ENCODE assay signal across 12 mouse cellular contexts in genomic region chr12:16155791-16156558, GRCm38 (mm10).
A peak's percentile ranks its signal among the peaks of the same experiment; 100 is the strongest.
DNase-seq lines count a peak whose midpoint lies in the region; ATAC-seq lines count a peak whose summit lies in the region.
"Had no signal": no experiment of that assay in that cellular context is flagged by ENCODE, and none has a peak within 500 bp of the region (broad histone marks: within the 10 kb centered on the region; RNA-seq: fewer than 3 reads in every experiment).

No protein-coding gene starts in this region.

- DNase-seq in cerebellum, postnatal 10 days = peak; percentile 57 to 67
- DNase-seq in cerebellum, adult 11 months = no peak
- no peak for DNase-seq in midbrain, embryonic 10.5 days (ENCODE audit: low spot score)
- DNase-seq in midbrain, embryonic 11.5 days (ENCODE audit: low spot score, missing footprints) = no peak
- DNase-seq in hindbrain, embryonic 14.5 days (ENCODE audit: low spot score) = peak; percentile 73
- DNase-seq in embryo, embryonic 10 days (ENCODE audit: low spot score) = no peak
- DNase-seq in adipocyte (ENCODE audit: low spot score) = no peak
- DNase-seq: adrenal gland, postnatal 25 days; heart, adult 18-20 months; lung, postnatal 4 days had no signal

- peak overlapping the region; percentile 20; the same call in 1 of the 2 replicates for H3K27ac ChIP-seq in midbrain, embryonic 10.5 days (replicated peaks)
- no peak overlapping the region for H3K27ac ChIP-seq in midbrain, embryonic 11.5 days (ENCODE audit: low read depth, low read length)
- H3K27ac ChIP-seq in hindbrain, embryonic 14.5 days = peak overlapping the region; percentile 72
- peak overlapping the region; percentile 74 for H3K27ac ChIP-seq in neural tube, embryonic 15.5 days (replicated peaks)
- H3K27ac ChIP-seq: liver, embryonic 14.5 days had no signal

- H3K4me2 ChIP-seq in midbrain, embryonic 11.5 days = no peak overlapping the region
- no peak overlapping the region for H3K4me2 ChIP-seq in hindbrain, embryonic 14.5 days (replicated peaks)
- H3K4me2 ChIP-seq in neural tube, embryonic 15.5 days = no peak overlapping the region

- H3K4me1 ChIP-seq in midbrain, embryonic 10.5 days = peaks cover 8% of the 10 kb centered on the region; the same call in 1 of the 2 replicates
- H3K4me1 ChIP-seq in midbrain, embryonic 11.5 days (ENCODE audit: control insufficient read depth, insufficient read depth, low read length) = peaks cover 4% of the 10 kb centered on the region; the same call in 1 of the 2 replicates
- H3K4me1 ChIP-seq in hindbrain, embryonic 14.5 days (replicated peaks; ENCODE audit: control insufficient read depth, insufficient read depth, low read length) = peaks cover 14% of the 10 kb centered on the region
- peaks cover 22% of the 10 kb centered on the region for H3K4me1 ChIP-seq in neural tube, embryonic 15.5 days

- WGBS in midbrain, embryonic 10.5 days = 25% methylated on average over 2 of the region's 2 CpGs
- WGBS in midbrain, embryonic 11.5 days = 8% methylated on average over 2 of the region's 2 CpGs
- 12% methylated on average over 2 of the region's 2 CpGs for WGBS in hindbrain, embryonic 14.5 days
- 24% methylated on average over 2 of the region's 2 CpGs for WGBS in neural tube, embryonic 15.5 days

- no peaks in the 10 kb centered on the region for H3K27me3 ChIP-seq in midbrain, embryonic 10.5 days (ENCODE audit: low read depth, poor library complexity, severe bottlenecking)
- H3K27me3 ChIP-seq in midbrain, embryonic 11.5 days (ENCODE audit: control insufficient read depth, insufficient read depth, low read length) = no peaks in the 10 kb centered on the region
- no peaks in the 10 kb centered on the region for H3K27me3 ChIP-seq in hindbrain, embryonic 14.5 days (ENCODE audit: control insufficient read depth, insufficient read depth, low read length)
- no peaks in the 10 kb centered on the region for H3K27me3 ChIP-seq in neural tube, embryonic 15.5 days (replicated peaks)

- H3K36me3 ChIP-seq in midbrain, embryonic 10.5 days = no peaks in the 10 kb centered on the region
- no peaks in the 10 kb centered on the region for H3K36me3 ChIP-seq in midbrain, embryonic 11.5 days (ENCODE audit: control insufficient read depth, insufficient read depth, low read length)
- no peaks in the 10 kb centered on the region for H3K36me3 ChIP-seq in hindbrain, embryonic 14.5 days (replicated peaks; ENCODE audit: control insufficient read depth, insufficient read depth)
- H3K36me3 ChIP-seq in neural tube, embryonic 15.5 days = no peaks in the 10 kb centered on the region

- no peaks in the 10 kb centered on the region for H3K9me3 ChIP-seq in midbrain, embryonic 10.5 days (replicated peaks)
- H3K9me3 ChIP-seq in midbrain, embryonic 11.5 days (ENCODE audit: control insufficient read depth, low read length) = no peaks in the 10 kb centered on the region
- H3K9me3 ChIP-seq in hindbrain, embryonic 14.5 days (ENCODE audit: control insufficient read depth, low read length) = no peaks in the 10 kb centered on the region
- H3K9me3 ChIP-seq in neural tube, embryonic 15.5 days (replicated peaks) = no peaks in the 10 kb centered on the region

- ATAC-seq in midbrain, embryonic 11.5 days (ENCODE audit: low FRiP score) = no peak
- ATAC-seq in hindbrain, embryonic 14.5 days (ENCODE audit: low FRiP score) = peak; percentile 89
- ATAC-seq in neural tube, embryonic 15.5 days (ENCODE audit: low FRiP score) = peak; percentile 91

- no peak overlapping the region for H3K9ac ChIP-seq in midbrain, embryonic 11.5 days (ENCODE audit: low read length)
- H3K9ac ChIP-seq in hindbrain, embryonic 14.5 days = no peak overlapping the region
- H3K9ac ChIP-seq in neural tube, embryonic 15.5 days (replicated peaks) = no peak overlapping the region
- H3K9ac ChIP-seq: liver, embryonic 14.5 days had no signal

- no peak overlapping the region for H3K4me3 ChIP-seq in midbrain, embryonic 10.5 days
- H3K4me3 ChIP-seq in midbrain, embryonic 11.5 days (ENCODE audit: low read depth, low read length) = no peak overlapping the region
- no peak overlapping the region for H3K4me3 ChIP-seq in hindbrain, embryonic 14.5 days (replicated peaks; ENCODE audit: low read length)
- H3K4me3 ChIP-seq in neural tube, embryonic 15.5 days (replicated peaks) = no peak overlapping the region

Comparison
In these comparisons a context has a peak if more than half of its experiments do, and no peak if none do; other contexts are left out.
1. DNase-seq: peak in cerebellum, postnatal 10 days (2 of 2) and hindbrain, embryonic 14.5 days (single experiment); none in cerebellum, adult 11 months (single experiment), midbrain, embryonic 10.5 days (single experiment), midbrain, embryonic 11.5 days (single experiment), embryo, embryonic 10 days (single experiment) and adipocyte (single experiment).